Mouse (Mus musculus) lung, embryonic 15.5 days (tissue): ENCODE measurements around the gene Rsph14. TPM values are rescaled to one million over a fixed set of nuclear protein-coding genes. Genes with fewer than 3 reads are reported as not detected.

Experiments used
- ATAC-seq: fragments of 200-750 bp; cut with Nextera tagmentation; 2 replicates; pipeline ENCODE4 v1.8.0; 2017; ENCODE audit warnings: moderate number of reproducible peaks, borderline replicate concordance; ENCODE audit not compliant: low FRiP score, low TSS enrichment; ENCODE audit errors: extremely low read depth
- H3K27ac ChIP-seq: fragments of 300-500 bp; sonication (generic); 2 replicates; pipeline ENCODE4 v1.5.1; 2015; ENCODE audit warnings: moderate library complexity, mild to moderate bottlenecking, inconsistent platforms
- H3K27me3 ChIP-seq: fragments of 300-500 bp; sonication (generic); 2 replicates; pipeline ENCODE4 v1.6.1; 2015; ENCODE audit warnings: inconsistent platforms
- H3K36me3 ChIP-seq: fragments of 300-500 bp; sonication (generic); 2 replicates; pipeline ENCODE4 v1.6.1; 2015; ENCODE audit warnings: inconsistent platforms
- H3K4me1 ChIP-seq: fragments of 300-500 bp; sonication (generic); 2 replicates; pipeline ENCODE4 v1.6.1; 2015; ENCODE audit warnings: inconsistent platforms
- H3K4me2 ChIP-seq: fragments of 300-500 bp; sonication (generic); 2 replicates; pipeline ENCODE4 v1.6.1; 2015; ENCODE audit warnings: inconsistent platforms, mild to moderate bottlenecking, moderate library complexity
- H3K4me3 ChIP-seq: fragments of 300-500 bp; sonication (generic); 2 replicates; pipeline ENCODE4 v1.5.1; 2015; ENCODE audit warnings: mild to moderate bottlenecking, inconsistent platforms
- H3K9ac ChIP-seq: fragments of 300-500 bp; sonication (generic); 2 replicates; pipeline ENCODE4 v1.6.1; 2015; ENCODE audit warnings: inconsistent platforms
- H3K9me3 ChIP-seq: fragments of 300-500 bp; sonication (generic); 2 replicates; pipeline ENCODE4 v1.6.1; 2016; ENCODE audit warnings: inconsistent platforms
- WGBS: fragments of 180-500 bp; shearing (Covaris S2); methylation state at CpG from one replicate; pipeline ENCODE4 v1.1.7; 2015; 5-methylcytosine and 5-hydroxymethylcytosine counted together
- polyA plus RNA-seq: library from polyadenylated mRNA; unstranded; fragments of >200 nt; fragmentation: Nextera tagmentation; extraction: Ambion mirVana; gene quantifications from 2 replicates; pipeline ENCODE4 v1.2.1, GENCODE M21; 2015

Gene Rsph14
- polyA plus RNA-seq, 1 experiment from 2014 or later, result 2.1 TPM

DNA sequence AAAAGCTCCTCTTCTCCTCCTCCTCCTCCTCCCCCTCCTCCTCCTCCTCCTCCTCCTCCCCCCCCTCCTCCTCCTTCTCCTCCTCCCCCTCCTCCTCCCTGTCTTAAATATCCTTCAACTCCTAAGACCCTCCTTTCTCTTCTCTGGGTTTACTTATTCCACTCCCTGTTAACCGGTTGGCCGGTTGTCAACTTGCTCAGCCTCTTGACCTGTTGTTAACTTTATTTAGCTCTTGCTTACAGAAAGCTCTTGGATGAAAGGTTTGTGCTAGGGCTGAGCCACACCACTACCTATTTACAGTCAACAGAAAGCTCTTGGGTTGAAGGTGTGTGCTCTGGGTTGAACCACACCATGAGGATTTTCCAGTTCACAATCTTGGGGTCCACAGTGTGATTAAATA, 12.1 kb downstream of the Rsph14 start:
- WGBS, result 26% methylated on average over 2 of the region's 2 CpGs
- no peak overlapping the region for H3K4me3 ChIP-seq
- no peak overlapping the region for H3K9ac ChIP-seq
- no peaks in the 10 kb centered on the region for H3K9me3 ChIP-seq
- H3K4me2 ChIP-seq, result no peak overlapping the region
- H3K36me3 ChIP-seq, result no peaks in the 10 kb centered on the region
- no peaks in the 10 kb centered on the region for H3K27me3 ChIP-seq
- ATAC-seq, result no peak
- no peaks in the 10 kb centered on the region for H3K4me1 ChIP-seq
- H3K27ac ChIP-seq, result no peak overlapping the region

DNA sequence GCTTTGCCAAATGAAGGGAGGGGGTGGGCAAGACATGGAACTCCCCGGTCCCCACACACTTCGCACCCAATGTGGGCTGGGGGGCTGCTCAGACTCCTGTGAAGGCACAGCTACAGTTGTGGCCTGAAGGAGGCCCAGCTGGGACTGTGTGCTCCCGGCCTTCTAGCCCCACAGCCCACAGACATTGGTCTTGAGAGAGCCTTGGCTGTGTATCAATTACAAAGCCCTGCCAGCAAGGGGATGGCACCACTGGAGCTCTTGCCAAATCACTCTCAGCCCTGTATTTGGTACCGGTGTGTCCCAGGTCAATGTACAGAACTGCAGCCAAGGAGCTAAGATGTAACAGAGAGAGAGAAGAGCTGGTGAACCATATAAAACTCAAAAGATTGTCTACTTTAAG, 15.9 kb downstream of the Rsph14 start:
- Histone ChIP-seq H3K4me2 (no peak overlapping the region), H3K4me3 (no peak overlapping the region), H3K4me1 (no peaks in the 10 kb centered on the region), H3K9me3 (no peaks in the 10 kb centered on the region), H3K27ac (no peak overlapping the region), H3K27me3 (no peaks in the 10 kb centered on the region), H3K9ac (no peak overlapping the region), H3K36me3 (no peaks in the 10 kb centered on the region)
- 86% methylated on average over 4 of the region's 4 CpGs for WGBS
- ATAC-seq, result no peak

DNA sequence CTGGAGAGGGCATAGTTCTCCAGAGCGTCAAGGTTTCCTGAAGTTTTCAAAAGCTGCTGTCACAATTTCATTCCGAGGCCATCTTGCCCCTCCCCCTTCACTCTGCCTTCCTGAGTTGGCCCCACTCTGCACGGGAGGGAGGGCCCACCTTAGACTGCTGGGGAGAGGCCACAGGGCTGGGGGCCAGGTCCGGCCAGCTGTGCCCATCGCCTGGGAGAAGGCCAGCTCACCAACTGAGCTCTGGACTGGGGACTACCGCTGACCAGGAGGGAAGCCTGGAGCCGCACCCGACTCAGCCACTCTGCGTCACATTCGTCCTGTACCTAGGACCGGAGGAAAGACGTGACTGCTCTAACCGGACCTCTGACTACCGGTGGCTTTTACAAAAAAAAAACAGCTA, 16.9 kb downstream of the Rsph14 start:
- Histone ChIP-seq H3K27ac (no peak overlapping the region), H3K27me3 (no peaks in the 10 kb centered on the region)
- no peak for ATAC-seq

DNA sequence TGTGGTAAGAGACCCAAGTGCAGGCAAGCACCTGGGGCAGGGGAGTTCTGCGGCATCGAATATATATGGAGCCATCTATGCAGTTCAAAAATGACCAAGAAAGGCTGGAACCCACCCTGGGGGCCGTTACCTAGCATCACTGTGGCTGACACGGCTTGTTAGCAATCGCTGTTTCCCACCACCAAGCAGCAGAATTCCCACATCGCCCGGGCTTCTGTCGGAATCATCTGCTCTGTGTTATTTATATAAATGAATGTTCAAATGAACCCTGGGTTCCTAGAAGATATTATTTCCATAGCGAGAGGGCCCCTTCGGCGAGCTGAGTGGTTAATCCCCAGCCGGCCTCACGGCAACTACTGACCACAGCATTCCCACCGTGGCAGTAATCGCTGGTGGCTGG, 21.7 kb downstream of the Rsph14 start:
- Histone ChIP-seq H3K27me3 (no peaks in the 10 kb centered on the region), H3K4me2 (no peak overlapping the region)
- no peak; the same call in 1 of the 2 replicates for ATAC-seq

More for the DNA sequence above, 16.9 kb downstream of the Rsph14 start:
- H3K4me3 ChIP-seq, result no peak overlapping the region
- no peaks in the 10 kb centered on the region for H3K4me1 ChIP-seq
- H3K36me3 ChIP-seq, result no peaks in the 10 kb centered on the region
- H3K9me3 ChIP-seq, result no peaks in the 10 kb centered on the region
- WGBS, result 58% methylated on average over 14 of the region's 14 CpGs
- no peak overlapping the region for H3K4me2 ChIP-seq
- no peak overlapping the region for H3K9ac ChIP-seq

DNA sequence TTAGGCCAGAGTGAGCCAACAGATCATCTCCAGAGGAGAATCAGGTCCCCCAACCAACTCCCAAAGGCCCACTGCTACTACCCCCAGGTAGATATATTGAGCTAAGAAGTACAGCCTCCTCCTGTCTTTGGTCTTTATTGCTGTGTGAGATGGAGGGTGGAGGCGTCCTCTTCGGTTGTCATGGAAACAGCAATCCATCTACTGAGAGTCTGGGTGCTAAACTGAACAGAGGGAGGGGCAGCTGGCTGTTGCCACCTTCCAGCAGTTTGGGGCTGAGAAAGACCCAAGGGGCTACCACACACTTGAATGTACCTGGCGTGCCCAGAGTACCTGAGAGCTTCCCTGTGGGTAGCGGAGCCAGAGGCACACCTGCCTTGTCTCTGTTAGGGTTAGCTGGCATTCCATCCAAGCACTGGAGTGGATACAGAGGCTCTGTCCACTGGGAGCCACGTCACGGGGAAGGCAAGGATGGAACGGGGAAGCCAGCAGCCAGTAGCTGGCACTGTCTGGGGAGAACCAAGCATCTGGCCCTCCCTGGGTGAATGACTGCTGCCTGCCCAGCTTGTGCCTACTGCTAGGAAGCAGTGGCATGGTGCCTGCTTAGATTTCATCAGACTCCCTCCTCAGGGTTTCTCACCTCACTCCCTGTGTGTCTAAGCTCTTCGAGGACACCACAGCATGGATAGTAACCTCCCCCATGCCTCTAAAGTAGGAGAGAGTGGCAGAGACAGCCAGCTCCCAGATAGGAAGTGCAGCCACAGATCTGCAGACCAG, 25.3 kb downstream of the Rsph14 start:
- 67% methylated on average over 8 of the region's 8 CpGs for WGBS
- ATAC-seq, result no peak
- Histone ChIP-seq H3K4me1 (peaks cover 15% of the 10 kb centered on the region), H3K9ac (no peak overlapping the region), H3K9me3 (no peaks in the 10 kb centered on the region), H3K4me2 (no peak overlapping the region), H3K27ac (no peak overlapping the region), H3K27me3 (no peaks in the 10 kb centered on the region), H3K4me3 (no peak overlapping the region), H3K36me3 (no peaks in the 10 kb centered on the region)

More for the DNA sequence above, 21.7 kb downstream of the Rsph14 start:
- Histone ChIP-seq H3K9ac (no peak overlapping the region), H3K36me3 (no peaks in the 10 kb centered on the region), H3K4me1 (no peaks in the 10 kb centered on the region), H3K4me3 (no peak overlapping the region), H3K27ac (no peak overlapping the region), H3K9me3 (no peaks in the 10 kb centered on the region)
- WGBS, result 87% methylated on average over 15 of the region's 15 CpGs

DNA sequence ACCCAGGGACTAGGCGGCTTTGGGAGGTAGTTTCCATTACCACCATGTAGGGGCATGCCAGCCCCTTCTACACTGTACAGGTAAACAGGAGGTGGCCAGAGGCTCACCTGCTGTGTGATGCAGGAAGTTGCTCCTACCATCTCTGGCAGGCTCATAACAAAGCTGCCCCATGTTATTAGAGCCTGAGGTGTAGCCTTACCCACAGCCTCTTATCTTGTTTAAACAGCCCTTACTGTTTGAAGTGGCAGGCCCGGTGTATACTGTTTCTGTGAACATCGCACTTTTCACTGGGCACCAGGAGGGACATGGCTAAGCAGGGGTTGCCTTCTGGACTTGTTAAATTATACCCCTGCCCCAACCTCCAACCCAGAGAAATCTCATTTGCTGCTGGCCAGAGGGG, 28.3 kb downstream of the Rsph14 start:
- Histone ChIP-seq H3K4me2 (no peak overlapping the region), H3K36me3 (no peaks in the 10 kb centered on the region), H3K4me3 (no peak overlapping the region), H3K4me1 (peaks cover 15% of the 10 kb centered on the region), H3K27ac (peak overlapping the region; percentile 29; the same call in 1 of the 2 replicates), H3K27me3 (no peaks in the 10 kb centered on the region), H3K9ac (no peak overlapping the region), H3K9me3 (no peaks in the 10 kb centered on the region)
- ATAC-seq, result peak; percentile 24
- WGBS, result 40% methylated on average over 3 of the region's 3 CpGs

DNA sequence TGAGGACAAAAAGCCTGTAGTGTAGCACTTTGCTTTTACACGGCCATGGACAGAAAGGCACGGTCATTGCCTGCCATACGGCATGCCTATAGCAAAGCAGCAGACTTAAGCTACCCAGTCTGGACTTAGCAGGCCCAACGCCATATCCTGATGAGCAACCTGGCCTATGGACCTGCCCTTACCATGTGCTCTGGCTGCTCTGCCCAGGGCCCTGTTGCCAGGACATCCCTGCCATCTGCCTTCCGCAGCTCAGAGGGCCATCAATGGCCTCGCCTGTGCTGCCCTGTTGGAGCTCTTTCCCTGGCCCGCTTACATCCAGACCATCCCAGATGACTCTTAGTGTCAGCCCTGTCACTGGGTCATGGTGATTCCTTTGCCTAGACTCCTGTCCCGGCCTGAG, 31.0 kb downstream of the Rsph14 start:
- Histone ChIP-seq H3K36me3 (no peaks in the 10 kb centered on the region), H3K4me3 (no peak overlapping the region), H3K4me1 (peaks cover 15% of the 10 kb centered on the region), H3K9me3 (no peaks in the 10 kb centered on the region), H3K4me2 (no peak overlapping the region), H3K27ac (no peak overlapping the region), H3K27me3 (no peaks in the 10 kb centered on the region), H3K9ac (no peak overlapping the region)
- no peak for ATAC-seq
- WGBS, result 88% methylated on average over 8 of the region's 8 CpGs

DNA sequence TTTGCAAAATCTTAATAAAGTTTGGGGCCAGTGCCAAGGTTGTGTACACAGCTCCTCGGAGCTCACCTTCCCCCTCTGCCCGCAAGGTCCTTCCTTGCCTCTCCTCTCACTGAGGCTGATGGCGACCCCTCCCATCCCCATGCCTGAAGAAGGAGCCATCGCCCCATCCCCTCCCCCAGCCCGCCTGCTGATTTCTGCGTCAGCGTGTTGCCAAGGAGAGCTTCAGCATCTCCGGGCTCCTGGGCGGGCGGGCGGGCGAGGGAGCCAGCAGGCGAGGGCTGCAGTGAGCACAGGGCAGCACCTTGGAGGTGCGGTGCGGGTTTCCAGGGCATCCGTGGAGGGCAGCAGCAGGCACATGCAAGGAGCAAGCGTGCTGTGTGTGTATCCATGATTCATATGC, 37.0 kb downstream of the Rsph14 start:
- no peak; the same call in 1 of the 2 replicates for ATAC-seq
- Histone ChIP-seq H3K9me3 (no peaks in the 10 kb centered on the region), H3K9ac (no peak overlapping the region), H3K27me3 (no peaks in the 10 kb centered on the region), H3K4me1 (peaks cover 19% of the 10 kb centered on the region), H3K27ac (no peak overlapping the region), H3K4me2 (peak overlapping the region; percentile 49), H3K36me3 (no peaks in the 10 kb centered on the region), H3K4me3 (0 out of 2 replicates have a peak overlapping the region, but pooled peaks have one; percentile 13)
- whole genome bisulfite sequencing, result 4% methylated on average over 17 of the region's 17 CpGs

DNA sequence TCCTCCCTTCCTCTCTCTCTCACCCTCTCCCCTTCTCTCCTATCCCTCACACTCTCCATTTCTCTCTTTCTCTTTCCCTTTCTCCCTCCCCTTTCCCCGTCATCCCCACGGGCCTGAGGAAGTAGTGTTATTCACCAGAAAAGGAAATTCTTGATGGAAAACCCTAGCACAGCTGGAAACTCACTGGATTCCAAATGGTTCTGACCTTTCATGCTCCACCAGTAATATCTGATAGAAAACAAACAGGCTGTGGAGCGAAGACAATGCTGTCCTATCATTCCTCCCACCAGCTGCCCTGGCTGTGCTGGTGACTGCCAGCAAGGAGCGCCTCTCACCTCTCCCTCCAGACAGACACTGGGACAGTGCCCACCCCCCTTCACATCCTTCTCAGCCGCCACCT, 37.5 kb downstream of the Rsph14 start:
- H3K4me1 ChIP-seq, result peaks cover 19% of the 10 kb centered on the region
- H3K27ac ChIP-seq, result no peak overlapping the region
- no peaks in the 10 kb centered on the region for H3K36me3 ChIP-seq
- no peak overlapping the region for H3K4me3 ChIP-seq
- ATAC-seq, result no peak
- H3K9ac ChIP-seq, result no peak overlapping the region
- 10% methylated on average over 5 of the region's 5 CpGs for WGBS
- H3K27me3 ChIP-seq, result no peaks in the 10 kb centered on the region
- H3K9me3 ChIP-seq, result no peaks in the 10 kb centered on the region
- H3K4me2 ChIP-seq, result peak overlapping the region; percentile 49

DNA sequence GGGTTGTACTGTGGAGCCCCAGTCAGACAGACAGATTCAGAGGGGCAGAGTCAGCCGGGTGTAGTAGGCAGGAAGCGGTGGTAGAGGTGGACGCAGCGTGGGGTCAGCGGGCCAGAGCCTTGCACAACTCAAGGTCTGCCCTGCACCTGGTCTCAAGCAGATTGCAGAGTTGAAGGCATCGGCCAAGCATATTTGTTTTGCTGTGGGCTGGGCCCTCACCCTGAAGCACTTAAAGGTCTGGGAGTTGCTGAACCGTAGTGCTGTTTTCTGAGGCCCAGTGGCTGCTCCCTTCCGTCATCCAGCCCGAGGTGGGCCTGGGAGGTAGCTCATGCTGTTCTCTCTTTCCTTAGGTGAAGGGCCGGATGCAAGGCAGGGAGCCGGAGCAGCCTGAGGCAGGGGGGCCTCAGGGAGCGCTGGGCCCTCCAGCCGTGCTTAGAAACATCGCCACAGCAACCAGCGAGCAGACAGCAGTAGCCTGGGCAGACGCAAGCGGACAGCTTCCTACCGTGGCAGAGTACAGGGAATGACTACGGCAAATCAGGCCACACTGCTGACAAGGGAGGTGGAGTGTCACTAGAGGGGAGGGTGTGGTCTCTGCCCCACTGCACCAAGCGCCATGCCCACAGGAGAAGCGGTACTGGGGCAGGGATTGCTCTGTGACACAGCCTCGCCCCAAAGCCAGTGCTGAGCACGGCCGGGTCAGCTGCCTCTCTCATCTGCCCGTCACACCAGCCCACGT, 41.6 kb downstream of the Rsph14 start:
- no peak overlapping the region for H3K4me3 ChIP-seq
- 38% methylated on average over 26 of the region's 26 CpGs for WGBS
- 0 out of 2 replicates have a peak, but pooled peaks have one; percentile 15 for ATAC-seq
- no peak overlapping the region for H3K9ac ChIP-seq
- H3K4me1 ChIP-seq, result peaks cover 21% of the 10 kb centered on the region
- no peaks in the 10 kb centered on the region for H3K9me3 ChIP-seq
- peak overlapping the region; percentile 22; the same call in 1 of the 2 replicates for H3K4me2 ChIP-seq
- H3K27me3 ChIP-seq, result no peaks in the 10 kb centered on the region
- no peak overlapping the region for H3K27ac ChIP-seq
- no peaks in the 10 kb centered on the region for H3K36me3 ChIP-seq

DNA sequence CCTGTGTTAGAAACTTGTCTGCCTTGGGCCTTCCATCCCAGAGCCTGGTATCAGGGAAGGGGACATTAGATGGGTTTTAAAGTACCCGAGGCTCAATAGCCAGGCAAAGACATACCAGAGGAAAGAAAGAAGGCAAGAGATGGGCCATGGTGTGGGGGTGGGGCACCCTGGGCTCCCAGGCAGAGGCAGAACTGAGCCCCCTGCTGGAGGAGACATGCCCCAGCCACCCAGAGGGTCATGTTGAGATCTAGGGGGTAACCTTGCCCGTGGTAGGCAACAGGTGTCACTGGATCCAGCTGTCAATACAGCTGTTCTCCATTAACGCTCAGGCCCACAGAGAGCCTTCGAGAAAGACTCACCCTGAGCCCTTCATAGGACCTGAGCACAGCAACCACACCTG, 42.6 kb downstream of the Rsph14 start:
- ATAC-seq, result no peak
- H3K27ac ChIP-seq, result no peak overlapping the region
- no peak overlapping the region for H3K9ac ChIP-seq
- H3K9me3 ChIP-seq, result no peaks in the 10 kb centered on the region
- no peaks in the 10 kb centered on the region for H3K27me3 ChIP-seq
- WGBS, result 74% methylated on average over 4 of the region's 4 CpGs
- H3K36me3 ChIP-seq, result no peaks in the 10 kb centered on the region
- no peak overlapping the region for H3K4me3 ChIP-seq
- no peak overlapping the region for H3K4me2 ChIP-seq
- H3K4me1 ChIP-seq, result peaks cover 11% of the 10 kb centered on the region
